Mouse (Mus musculus) intestine, postnatal 0 days (tissue): ENCODE results near the gene Kcnt1. TPM values are rescaled to one million over a fixed set of nuclear protein-coding genes. Genes with fewer than 3 reads are reported as not detected.

Experiments used
- ATAC-seq: fragments of 200-750 bp; cut with Nextera tagmentation; 2 replicates; pipeline ENCODE4 v1.8.0; 2017; ENCODE audit warnings: mild to moderate bottlenecking, moderate TSS enrichment, moderate library complexity
- H3K27ac ChIP-seq: fragments of 300-500 bp; sonication (generic); 2 replicates; pipeline ENCODE4 v1.5.1; 2014; ENCODE audit warnings: mild to moderate bottlenecking, low read depth, low read length, moderate library complexity
- H3K27me3 ChIP-seq: fragments of 300-500 bp; sonication (generic); replicated peaks from 2 replicates; pipeline ENCODE4 v1.6.1; 2014; ENCODE audit warnings: low read length, mixed read lengths; ENCODE audit not compliant: control insufficient read depth, insufficient read depth
- H3K36me3 ChIP-seq: fragments of 300-500 bp; sonication (generic); 2 replicates; pipeline ENCODE4 v1.6.1; 2014; ENCODE audit warnings: mild to moderate bottlenecking, moderate library complexity; ENCODE audit not compliant: control insufficient read depth, insufficient read depth
- H3K4me1 ChIP-seq: fragments of 300-500 bp; sonication (generic); replicated peaks from 2 replicates; pipeline ENCODE4 v1.6.1; 2014; ENCODE audit warnings: antibody characterized with exemption, low read length, mixed read lengths; ENCODE audit not compliant: control insufficient read depth, insufficient read depth
- H3K4me2 ChIP-seq: fragments of 300-500 bp; sonication (generic); replicated peaks from 2 replicates; pipeline ENCODE4 v1.6.1; 2014; ENCODE audit warnings: low read depth, mild to moderate bottlenecking, moderate library complexity
- H3K4me3 ChIP-seq: fragments of 300-500 bp; sonication (generic); 2 replicates; pipeline ENCODE4 v1.5.1; 2014; ENCODE audit warnings: low read depth, low read length
- H3K9ac ChIP-seq: fragments of 300-500 bp; sonication (generic); 2 replicates; pipeline ENCODE4 v1.6.1; 2014; ENCODE audit warnings: mild to moderate bottlenecking, low read depth, low read length
- H3K9me3 ChIP-seq: fragments of 300-500 bp; sonication (generic); 2 replicates; pipeline ENCODE4 v1.6.1; 2016; ENCODE audit warnings: mixed run types; ENCODE audit not compliant: control insufficient read depth
- CTCF ChIP-seq: sonication (generic); IDR thresholded peaks from 2 replicates; pipeline ENCODE4 v1.5.1; 2016; ENCODE audit warnings: low read depth, mild to moderate bottlenecking, control low read depth, antibody characterized with exemption, moderate library complexity
- WGBS: fragments of 180-500 bp; shearing (Covaris S2); extraction: QIAGEN DNeasy Blood & Tissue Kit; methylation state at CpG from one replicate; pipeline ENCODE4 v1.1.7; 2014; 5-methylcytosine and 5-hydroxymethylcytosine counted together
- polyA plus RNA-seq: library from polyadenylated mRNA; unstranded; fragments of >200 nt; fragmentation: Nextera tagmentation; extraction: Ambion mirVana; gene quantifications from 2 replicates; pipeline ENCODE4 v1.2.1, GENCODE M21; 2015

Gene Kcnt1
- polyA plus RNA-seq, 1 experiment from 2014 or later, result 0.18 TPM

DNA sequence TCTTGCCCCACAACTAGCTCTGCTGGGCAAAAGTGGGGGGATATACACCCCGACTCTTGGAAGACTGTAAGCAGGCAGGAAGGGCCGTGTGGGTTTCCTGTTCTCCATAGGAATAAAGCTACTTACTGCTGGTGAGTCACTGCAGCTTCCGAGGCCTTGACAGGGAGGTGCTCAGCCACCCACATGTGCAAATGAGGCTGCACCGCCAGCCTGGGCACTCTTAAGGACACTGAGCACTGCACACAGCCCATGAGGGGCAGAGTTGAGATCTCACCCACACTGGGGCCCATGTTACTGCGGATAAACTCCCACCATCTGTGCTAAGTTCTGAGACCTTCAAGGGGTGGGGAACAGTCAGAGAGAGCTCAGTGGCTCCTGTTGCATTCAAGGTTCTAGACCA, 3.1 kb downstream of the Kcnt1 start:
- no peak overlapping the region for H3K9ac ChIP-seq
- no peak overlapping the region for H3K4me2 ChIP-seq
- H3K27ac ChIP-seq, result no peak overlapping the region
- no peaks in the 10 kb centered on the region for H3K36me3 ChIP-seq
- H3K4me1 ChIP-seq, result no peaks in the 10 kb centered on the region
- ATAC-seq, result no peak
- H3K9me3 ChIP-seq, result no peaks in the 10 kb centered on the region
- H3K4me3 ChIP-seq, result no peak overlapping the region
- H3K27me3 ChIP-seq, result peaks cover 8% of the 10 kb centered on the region
- no peak for TF ChIP-seq CTCF
- WGBS, result 47% methylated on average over 5 of the region's 5 CpGs

DNA sequence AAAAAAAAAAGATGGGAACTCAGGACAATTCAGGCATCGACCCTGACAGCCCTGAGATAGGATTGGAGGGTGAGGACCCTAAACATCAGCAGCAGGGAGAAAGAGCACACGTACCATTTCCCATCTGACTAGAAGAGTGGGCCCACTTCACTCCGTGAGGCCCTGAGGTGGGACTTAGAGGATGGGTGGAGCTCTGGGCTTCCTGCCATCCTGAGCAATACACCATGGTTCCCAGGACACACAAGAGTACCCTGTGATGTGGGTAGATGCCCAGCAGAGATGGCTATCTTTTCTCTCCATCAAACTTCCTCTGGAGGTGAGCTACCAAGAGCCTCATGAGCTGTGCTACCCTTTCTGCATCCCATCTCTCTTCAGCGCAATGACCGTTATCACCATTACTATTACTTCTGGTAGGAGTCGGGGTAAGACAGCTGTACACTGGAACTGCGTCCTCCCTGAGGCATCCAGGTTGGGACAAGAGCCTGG, 13.8 kb downstream of the Kcnt1 start:
- Histone ChIP-seq H3K4me2 (peak overlapping the region; percentile 37), H3K36me3 (no peaks in the 10 kb centered on the region), H3K4me3 (no peak overlapping the region; the same call in 1 of the 2 replicates), H3K9me3 (no peaks in the 10 kb centered on the region), H3K9ac (no peak overlapping the region), H3K27ac (no peak overlapping the region), H3K27me3 (peaks cover 20% of the 10 kb centered on the region), H3K4me1 (no peaks in the 10 kb centered on the region)
- ATAC-seq, result no peak
- no peak for TF ChIP-seq CTCF
- WGBS, result 32% methylated on average over 7 of the region's 7 CpGs

DNA sequence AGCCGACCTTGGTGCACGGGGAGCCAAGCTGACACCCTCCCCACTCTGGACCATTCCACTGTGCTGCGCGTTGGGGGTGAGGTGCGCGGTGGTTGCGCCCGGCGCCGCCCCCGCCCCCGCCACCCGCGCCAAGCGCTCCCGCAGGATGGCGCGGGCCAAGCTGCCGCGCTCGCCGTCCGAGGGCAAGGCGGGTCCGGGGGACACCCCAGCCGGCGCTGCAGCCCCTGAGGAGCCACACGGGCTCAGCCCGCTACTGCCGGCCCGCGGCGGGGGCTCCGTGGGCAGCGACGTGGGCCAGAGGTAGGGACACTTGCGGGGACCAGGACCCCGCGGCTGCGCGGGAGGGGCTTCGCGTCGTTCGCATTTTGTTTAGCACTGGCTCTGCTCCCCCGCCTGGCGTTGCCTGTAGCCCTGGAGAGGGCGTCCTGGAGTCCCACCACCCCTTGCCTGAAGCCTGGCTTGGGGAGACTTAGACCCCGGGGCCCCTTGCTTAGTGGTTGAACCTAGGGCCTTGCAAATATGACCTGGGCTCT, 14.3 kb downstream of the Kcnt1 start:
- no peak for TF ChIP-seq CTCF

DNA sequence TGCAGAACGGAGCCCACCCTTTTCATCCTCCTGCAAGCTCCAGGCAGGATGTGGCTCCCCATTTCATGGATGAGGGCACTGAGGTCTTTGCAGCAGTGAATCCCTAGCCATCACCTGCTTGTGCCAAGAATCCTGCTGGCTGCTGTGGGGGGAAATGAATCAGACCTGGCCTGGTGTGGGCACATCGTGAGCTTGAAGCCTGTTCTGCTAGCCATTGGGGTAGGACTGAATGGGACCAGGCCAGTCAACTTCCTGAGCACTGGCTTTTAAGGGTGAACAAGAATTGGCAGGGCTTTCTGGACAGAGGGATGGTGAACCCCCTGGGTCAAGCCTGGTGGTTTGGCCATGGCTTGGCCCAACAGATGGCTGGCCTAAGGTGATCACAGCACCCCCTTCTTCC, 15.0 kb downstream of the Kcnt1 start:
- no peak for TF ChIP-seq CTCF
- no peak overlapping the region for H3K4me3 ChIP-seq
- no peak overlapping the region for H3K9ac ChIP-seq
- WGBS, result 72% methylated on average over 2 of the region's 2 CpGs
- no peaks in the 10 kb centered on the region for H3K4me1 ChIP-seq
- H3K4me2 ChIP-seq, result no peak overlapping the region
- H3K9me3 ChIP-seq, result no peaks in the 10 kb centered on the region
- no peak for ATAC-seq
- no peak overlapping the region for H3K27ac ChIP-seq
- H3K36me3 ChIP-seq, result no peaks in the 10 kb centered on the region
- H3K27me3 ChIP-seq, result peaks cover 20% of the 10 kb centered on the region

More for the DNA sequence above, 14.3 kb downstream of the Kcnt1 start:
- H3K4me1 ChIP-seq, result no peaks in the 10 kb centered on the region
- H3K27me3 ChIP-seq, result peaks cover 20% of the 10 kb centered on the region
- no peak overlapping the region for H3K27ac ChIP-seq
- H3K9me3 ChIP-seq, result no peaks in the 10 kb centered on the region
- 3% methylated on average over 46 of the region's 49 CpGs for WGBS
- ATAC-seq, result no peak
- H3K4me3 ChIP-seq, result peak overlapping the region; percentile 11; the same call in 1 of the 2 replicates
- 0 out of 2 replicates have a peak overlapping the region, but pooled peaks have one; percentile 3 for H3K9ac ChIP-seq
- H3K4me2 ChIP-seq, result peak overlapping the region; percentile 37
- no peaks in the 10 kb centered on the region for H3K36me3 ChIP-seq

DNA sequence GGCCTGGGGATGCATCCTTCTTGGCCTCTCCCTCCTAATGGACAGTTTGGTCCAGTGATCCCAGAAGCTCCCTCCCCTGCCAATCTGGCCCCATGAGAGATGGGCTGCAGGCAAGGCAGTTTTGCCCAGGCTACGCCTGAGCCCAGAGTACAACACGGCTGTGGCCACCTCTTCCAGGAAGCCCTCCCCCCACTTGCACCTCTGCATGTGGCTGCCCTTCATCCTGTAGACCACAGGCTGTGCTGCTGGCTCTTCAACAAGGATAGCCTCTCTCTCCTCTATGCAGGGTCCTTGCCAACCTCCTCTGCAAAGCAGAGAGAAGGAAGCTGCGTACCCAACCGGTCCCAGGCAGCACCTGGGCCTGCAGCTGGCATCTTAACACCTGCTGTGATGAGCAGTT, 15.5 kb downstream of the Kcnt1 start:
- Histone ChIP-seq H3K9ac (no peak overlapping the region), H3K9me3 (no peaks in the 10 kb centered on the region), H3K36me3 (no peaks in the 10 kb centered on the region), H3K27ac (no peak overlapping the region), H3K4me2 (no peak overlapping the region), H3K4me1 (no peaks in the 10 kb centered on the region), H3K4me3 (no peak overlapping the region), H3K27me3 (peaks cover 20% of the 10 kb centered on the region)
- no peak for TF ChIP-seq CTCF
- 62% methylated on average over 4 of the region's 4 CpGs for WGBS
- no peak for ATAC-seq

GRCm38 (mm10) chr2:25882276-25882675, 18.7 kb downstream of the Kcnt1 start:
- no peaks in the 10 kb centered on the region for H3K36me3 ChIP-seq
- H3K4me3 ChIP-seq, result no peak overlapping the region
- H3K27ac ChIP-seq, result no peak overlapping the region
- no peak for TF ChIP-seq CTCF
- no peaks in the 10 kb centered on the region for H3K9me3 ChIP-seq
- ATAC-seq, result no peak
- no peaks in the 10 kb centered on the region for H3K4me1 ChIP-seq
- H3K4me2 ChIP-seq, result no peak overlapping the region
- no peak overlapping the region for H3K9ac ChIP-seq
- peaks cover 18% of the 10 kb centered on the region for H3K27me3 ChIP-seq
- WGBS, result 42% methylated on average over 1 of the region's 1 CpGs
